Mouse (Mus musculus): ENCODE results near the gene Pspn.

The Pspn gene

DNA sequence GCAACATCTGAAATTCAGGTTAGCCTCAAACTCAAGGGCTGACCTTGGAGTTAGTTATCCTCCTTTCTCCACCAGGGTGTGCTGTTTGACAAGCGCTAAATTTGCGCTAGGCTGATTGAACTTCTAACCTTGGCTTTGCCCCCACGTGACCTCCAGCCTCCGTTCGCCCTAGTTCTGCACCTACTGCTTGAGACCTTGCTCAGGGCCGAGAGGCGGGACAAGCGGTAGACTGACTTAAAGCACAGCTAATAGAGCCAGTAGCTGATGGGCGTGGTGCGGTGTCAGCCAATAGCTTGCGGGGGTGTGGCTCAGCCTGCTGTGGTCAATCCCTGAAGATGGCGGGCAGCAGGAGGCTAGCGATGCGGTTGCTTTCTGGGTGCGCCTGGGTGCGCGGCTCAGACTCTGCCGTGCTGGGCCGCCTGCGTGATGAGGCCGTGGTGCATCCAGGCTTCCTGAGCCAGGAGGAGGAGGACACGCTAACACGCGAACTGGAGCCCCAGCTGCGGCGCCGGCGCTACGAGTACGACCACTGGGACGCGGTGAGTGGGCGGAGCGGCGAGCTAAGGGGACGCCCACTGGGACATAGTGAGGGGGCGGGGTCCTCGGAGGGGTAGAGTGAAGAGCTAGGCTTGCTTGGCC, 2.7 kb downstream of the Pspn start, which contains the start of gene Alkbh7:
Gene Alkbh7 (plus strand): TSS at position 311 of the 639 bp plus-strand sequence.
- peak; percentile 97 for DNase-seq (ENCODE audit: extremely low read depth, insufficient read length, low spot score)

- no peak for DNase-seq (ENCODE audit: extremely low read depth, insufficient read length, low spot score)
Measured at GRCm38 (mm10) chr17:56996506-56996905, 3.3 kb downstream of the Pspn start.

GRCm38 (mm10) chr17:56995046-56995445, 4.8 kb downstream of the Pspn start:
- DNase-seq (ENCODE audit: extremely low read depth, insufficient read length, low spot score) = no peak

- DNase-seq (ENCODE audit: extremely low read depth, insufficient read length, low spot score) = no peak
Measured at GRCm38 (mm10) chr17:56990966-56991365, 8.9 kb downstream of the Pspn start.

GRCm38 (mm10) chr17:56990115-56990746, 9.6 kb downstream of the Pspn start, which contains the start of gene Clpp:
Gene Clpp (plus strand): TSS chr17:56990305.
- peak; percentile 97 for DNase-seq (ENCODE audit: extremely low read depth, insufficient read length, low spot score)

GRCm38 (mm10) chr17:56989467-56990114, 10.2 kb downstream of the Pspn start:
- no peak for DNase-seq (ENCODE audit: extremely low read depth, insufficient read length, low spot score)

DNA sequence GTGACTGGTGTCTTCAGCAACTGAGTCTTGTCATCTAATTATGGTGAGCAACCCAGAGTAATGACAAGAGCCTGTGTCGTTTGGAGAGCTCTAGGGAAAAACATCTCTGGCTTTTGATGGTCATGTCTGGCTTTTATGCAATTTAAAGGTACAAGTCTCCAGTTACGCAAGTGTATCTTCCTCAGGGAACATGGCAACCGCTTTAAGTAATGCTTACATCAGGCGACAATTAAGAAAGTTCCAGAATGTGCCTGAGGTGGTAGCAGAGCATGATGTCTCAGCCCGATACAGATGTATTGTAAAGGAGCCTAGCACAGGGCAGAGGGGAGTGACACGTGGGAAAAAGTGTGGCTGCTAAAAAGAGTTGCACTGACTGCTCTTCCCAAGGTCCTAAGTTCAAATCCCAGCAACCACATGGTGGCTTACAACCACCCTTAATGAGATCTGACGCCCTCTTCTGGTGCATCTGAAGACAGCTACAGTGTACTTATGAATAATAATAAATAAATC, 10.8 kb downstream of the Pspn start:
- no peak for DNase-seq (ENCODE audit: extremely low read depth, insufficient read length, low spot score)

GRCm38 (mm10) chr17:56988441-56988840, 11.4 kb downstream of the Pspn start:
- no peak for DNase-seq (ENCODE audit: extremely low read depth, insufficient read length, low spot score)

DNA sequence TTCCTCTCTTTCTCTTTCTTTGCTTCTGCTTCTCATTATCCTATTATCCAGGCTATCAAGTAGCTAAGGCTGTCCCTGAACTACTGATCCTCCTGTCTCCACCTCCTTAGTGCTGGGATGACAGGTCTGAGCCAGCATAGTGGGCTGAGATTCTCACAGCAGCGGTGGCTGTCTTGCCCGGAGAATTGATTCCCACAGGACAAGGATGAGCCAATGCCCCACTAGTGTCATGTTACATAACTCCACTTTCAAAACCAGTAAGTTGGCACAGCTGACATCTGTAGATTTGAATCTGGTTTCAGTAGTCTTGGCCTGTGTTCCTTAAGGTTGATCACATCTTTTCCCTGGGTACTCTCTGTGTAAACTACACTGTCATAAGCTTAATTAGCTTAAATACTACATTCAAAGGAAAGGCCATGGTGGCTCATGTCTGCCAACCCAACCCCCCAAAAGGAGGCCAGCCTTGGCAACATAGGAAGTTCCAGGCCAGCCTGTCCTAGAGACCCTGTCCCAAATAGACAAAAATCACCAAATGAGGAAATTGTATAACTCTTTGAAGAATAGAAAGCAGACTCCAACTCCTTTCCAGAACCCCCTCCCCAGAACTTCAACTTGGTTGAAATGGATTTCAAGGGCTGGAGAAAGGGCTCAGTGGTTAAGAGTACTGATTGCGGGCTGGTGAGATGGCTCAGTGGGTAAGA, 13.6 kb downstream of the Pspn start:
- no peak for DNase-seq (ENCODE audit: extremely low read depth, insufficient read length, low spot score)

GRCm38 (mm10) chr17:56985656-56986055, 14.2 kb downstream of the Pspn start:
- DNase-seq (ENCODE audit: extremely low read depth, insufficient read length, low spot score) = no peak

DNA sequence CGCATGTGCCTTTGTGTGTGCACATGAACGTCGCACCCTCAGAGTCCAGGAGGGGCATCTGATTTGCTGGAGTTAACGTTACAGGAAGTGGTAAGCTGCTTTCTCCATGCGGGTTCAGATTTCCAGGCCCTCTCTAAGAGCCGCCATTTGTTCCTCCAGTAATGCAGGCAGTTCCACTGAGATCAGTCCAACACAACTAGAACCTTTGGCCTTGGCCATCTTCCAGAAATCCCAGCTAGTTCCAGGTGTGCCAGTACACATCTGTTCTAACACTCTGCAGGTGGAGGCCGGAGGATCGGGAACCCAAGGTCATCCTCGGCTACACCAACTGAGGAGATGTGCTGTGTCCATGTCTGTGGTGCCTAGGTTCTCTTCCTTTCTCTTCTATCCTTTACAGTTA, 14.9 kb downstream of the Pspn start:
- DNase-seq (ENCODE audit: extremely low read depth, insufficient read length, low spot score) = no peak

GRCm38 (mm10) chr17:56982013-56982412, 17.8 kb downstream of the Pspn start, which contains the start of gene Acer1:
Gene Acer1 (minus strand): TSS chr17:56982126.
- no peak for DNase-seq (ENCODE audit: extremely low read depth, insufficient read length, low spot score)

DNA sequence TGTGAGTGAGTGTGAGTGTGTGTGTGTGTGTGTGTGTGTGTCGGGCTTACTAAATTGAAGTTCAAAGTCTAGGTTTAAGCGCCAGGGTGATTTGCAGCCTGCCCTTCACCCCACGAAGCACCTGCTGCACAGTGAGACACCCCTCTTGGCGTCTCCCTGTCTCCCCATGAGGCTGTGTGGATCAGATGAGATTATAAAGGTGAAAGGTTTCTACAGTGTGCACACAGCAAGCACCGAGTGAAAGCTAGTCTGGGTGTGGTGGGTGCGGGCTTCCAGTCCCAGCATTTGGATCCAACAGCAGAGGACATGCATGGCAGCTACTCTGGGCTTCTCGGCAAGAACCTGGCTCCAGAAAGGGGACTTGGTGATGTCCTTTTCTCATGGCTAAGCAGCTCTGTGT, 18.8 kb downstream of the Pspn start:
- no peak for DNase-seq (ENCODE audit: extremely low read depth, insufficient read length, low spot score)

DNA sequence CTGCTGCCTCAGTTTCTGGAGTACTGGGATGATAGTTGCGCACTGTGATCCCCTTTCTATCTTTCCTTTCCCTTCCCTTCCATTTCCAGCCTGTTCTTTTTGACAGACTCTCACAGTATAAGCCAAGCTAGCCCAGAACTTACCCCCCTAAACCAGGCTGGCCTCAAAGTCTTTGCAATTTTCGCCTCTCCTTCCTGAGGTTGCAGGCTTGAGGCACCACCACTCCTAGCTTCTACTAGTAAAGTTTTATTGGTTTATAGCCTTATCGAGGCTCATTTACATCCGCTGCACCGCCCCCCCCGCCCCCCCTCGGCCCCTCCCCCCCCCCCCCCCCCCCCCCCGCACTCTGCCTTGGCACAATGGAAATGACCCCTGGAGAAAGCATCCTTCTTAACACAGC, 20.3 kb downstream of the Pspn start:
- no peak for DNase-seq (ENCODE audit: extremely low read depth, insufficient read length, low spot score)

GRCm38 (mm10) chr17:56976531-56977390, 23.1 kb downstream of the Pspn start:
- DNase-seq (ENCODE audit: extremely low read depth, insufficient read length, low spot score) = no peak

GRCm38 (mm10) chr17:56975391-56975790, 24.4 kb downstream of the Pspn start:
- no peak for DNase-seq (ENCODE audit: extremely low read depth, insufficient read length, low spot score)

GRCm38 (mm10) chr17:56974708-56975240, 25.0 kb downstream of the Pspn start:
- no peak for DNase-seq (ENCODE audit: extremely low read depth, insufficient read length, low spot score)

DNA sequence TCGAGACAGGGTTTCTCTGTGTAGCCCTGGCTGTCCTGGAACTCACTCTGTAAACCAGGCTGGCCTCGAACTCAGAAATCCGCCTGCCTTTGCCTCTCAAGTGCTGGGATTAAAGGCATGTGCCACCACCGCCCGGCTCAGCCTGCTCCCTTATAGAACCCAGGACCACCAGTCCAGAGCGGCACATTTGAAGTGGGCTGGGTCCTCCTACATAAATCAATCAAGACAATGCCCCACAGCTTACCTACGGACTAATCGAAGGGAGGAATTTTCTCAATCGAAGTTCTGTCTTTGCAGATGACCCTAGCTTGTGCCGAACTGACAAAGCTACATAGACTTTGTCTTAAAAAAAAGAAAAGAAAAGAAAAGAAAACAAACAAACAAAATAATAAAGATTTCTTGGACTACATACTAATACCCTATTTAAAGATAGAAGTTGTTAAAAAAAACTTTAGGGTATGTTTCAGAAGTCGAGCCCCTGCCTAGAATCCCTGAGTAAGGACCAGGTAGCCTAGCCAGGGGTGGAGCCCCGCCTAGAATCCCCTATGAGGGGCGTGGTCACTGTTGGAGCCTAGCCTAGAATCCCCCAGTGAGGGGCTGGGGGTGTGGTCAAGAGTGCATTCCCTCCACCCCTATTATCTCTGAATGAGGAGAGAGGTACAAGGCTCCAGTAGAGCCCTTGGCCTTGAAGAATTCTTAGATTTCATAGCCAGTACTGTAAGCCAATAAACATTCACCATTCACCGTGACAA, 25.7 kb downstream of the Pspn start:
- DNase-seq (ENCODE audit: extremely low read depth, insufficient read length, low spot score) = no peak

DNA sequence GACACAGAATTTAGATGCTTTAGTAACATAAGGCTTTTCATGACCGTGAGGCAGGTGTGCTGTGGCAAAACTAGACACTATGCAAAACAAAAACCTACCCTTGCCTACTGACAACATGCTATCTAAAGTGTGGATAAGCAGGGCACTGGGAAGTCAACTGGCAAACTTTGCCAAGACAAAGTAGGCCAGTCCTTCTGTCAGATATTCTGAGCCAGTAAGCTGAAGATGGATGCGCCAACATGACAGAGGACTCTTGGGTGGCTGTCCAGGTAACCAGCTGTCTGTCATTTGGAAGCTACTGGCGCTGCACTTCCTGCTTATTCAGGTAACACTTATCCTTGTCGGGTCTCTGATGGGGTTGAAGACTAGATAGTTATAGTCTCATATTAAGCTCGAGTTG, 29.7 kb downstream of the Pspn start:
- DNase-seq (ENCODE audit: extremely low read depth, insufficient read length, low spot score) = no peak

Measured in 3134 (cell line).